Mouse (Mus musculus) forebrain, embryonic 16.5 days (tissue): ENCODE results near the gene Lrsam1. TPM values are rescaled to one million over a fixed set of nuclear protein-coding genes. Genes with fewer than 3 reads are reported as not detected.

ENCODE experiments used
- polyA plus RNA-seq: library from polyadenylated mRNA; unstranded; fragments of >200 nt; fragmentation: Nextera tagmentation; extraction: Ambion mirVana; gene quantifications from 2 replicates; pipeline ENCODE4 v1.2.1, GENCODE M21; 2015

Lrsam1 gene
- polyA plus RNA-seq, 1 experiment from 2014 or later = 21.9 TPM

Other genes starting within 250 kb of the Lrsam1 start
- gene Cdk9, start 248.5 kb downstream of the Lrsam1 start, polyA plus RNA-seq = 82.2 and 85.0 TPM in 2 replicates
- 41.9 and 43.0 TPM in 2 replicates for gene Sh2d3c, start 240.6 kb downstream of the Lrsam1 start, polyA plus RNA-seq
- 2.8 and 3.5 TPM in 2 replicates for gene 6330409D20Rik, start 220.6 kb downstream of the Lrsam1 start, polyA plus RNA-seq
- 62.1 and 65.4 TPM in 2 replicates for gene Tor2a, start 204.4 kb downstream of the Lrsam1 start, polyA plus RNA-seq
- 0.41 and 0.62 TPM in 2 replicates for gene Ttc16, start 186.0 kb downstream of the Lrsam1 start, polyA plus RNA-seq
- gene Ptrh1, start 185.8 kb downstream of the Lrsam1 start, polyA plus RNA-seq = 5.4 and 6.9 TPM in 2 replicates
- gene Cfap157, start 177.2 kb downstream of the Lrsam1 start, polyA plus RNA-seq = 0.58 and 0.66 TPM in 2 replicates
- 227 and 251 TPM in 2 replicates for gene Stxbp1, start 114.4 kb downstream of the Lrsam1 start, polyA plus RNA-seq
- gene Fam129b, start 85.5 kb downstream of the Lrsam1 start, polyA plus RNA-seq = 36.4 and 41.1 TPM in 2 replicates
- gene Rpl12, start 55 bp downstream of the Lrsam1 start, polyA plus RNA-seq = 101 and 105 TPM in 2 replicates
- gene Slc2a8, start 20.5 kb upstream of the Lrsam1 start, polyA plus RNA-seq = 23.9 and 24.0 TPM in 2 replicates
- 26.2 and 34.5 TPM in 2 replicates for gene Garnl3, start 170.0 kb upstream of the Lrsam1 start, polyA plus RNA-seq